Mouse (Mus musculus) forebrain, postnatal 0 days (tissue): ENCODE results near the gene Smok3b. TPM values are rescaled to one million over a fixed set of nuclear protein-coding genes. Genes with fewer than 3 reads are reported as not detected.
"Not testable (repeated sequence)": the region's sequence is repeated elsewhere in the genome, so short reads cannot be mapped to it uniquely, and the experiment has no call there.

Experiments
- ATAC-seq: fragments of 200-750 bp; cut with Nextera tagmentation; 2 replicates; pipeline ENCODE4 v1.8.0; 2017; ENCODE audit warnings: mild to moderate bottlenecking, moderate library complexity
- DNase-seq: peaks from one replicate; pipeline ENCODE4 v3.0.0-alpha.2; 2015
- H3K27ac ChIP-seq: fragments of 300-500 bp; sonication (generic); 2 replicates; pipeline ENCODE4 v1.5.1; 2014; ENCODE audit warnings: low read depth, mild to moderate bottlenecking, antibody characterized with exemption, low read length, moderate library complexity, mixed read lengths
- H3K27me3 ChIP-seq: fragments of 300-500 bp; sonication (generic); 2 replicates; pipeline ENCODE4 v1.6.1; 2014; ENCODE audit warnings: mild to moderate bottlenecking, low read length, mixed read lengths; ENCODE audit not compliant: insufficient read depth
- H3K36me3 ChIP-seq: fragments of 300-500 bp; sonication (generic); 2 replicates; pipeline ENCODE4 v1.6.1; 2014; ENCODE audit warnings: mild to moderate bottlenecking, moderate library complexity; ENCODE audit not compliant: insufficient read depth
- H3K4me1 ChIP-seq: fragments of 300-500 bp; sonication (generic); 2 replicates; pipeline ENCODE4 v1.6.1; 2014; ENCODE audit warnings: antibody characterized with exemption; ENCODE audit not compliant: insufficient read depth
- H3K4me2 ChIP-seq: fragments of 300-500 bp; sonication (generic); 2 replicates; pipeline ENCODE4 v1.6.1; 2014; ENCODE audit warnings: low read depth, mild to moderate bottlenecking, moderate library complexity
- H3K4me3 ChIP-seq: fragments of 300-500 bp; sonication (generic); 2 replicates; pipeline ENCODE4 v1.5.1; 2014; ENCODE audit warnings: low read depth, low read length, mixed read lengths
- H3K9ac ChIP-seq: fragments of 300-500 bp; sonication (generic); 2 replicates; pipeline ENCODE4 v1.6.1; 2014; ENCODE audit warnings: mild to moderate bottlenecking
- H3K9me3 ChIP-seq: fragments of 300-500 bp; sonication (generic); 2 replicates; pipeline ENCODE4 v1.6.1; 2016; ENCODE audit warnings: low read length
- CTCF ChIP-seq: sonication (generic); IDR thresholded peaks from 2 replicates; pipeline ENCODE4 v1.5.1; 2016; ENCODE audit warnings: antibody characterized with exemption, control low read depth, low read depth
- WGBS: fragments of 180-500 bp; shearing (Covaris S2); extraction: QIAGEN DNeasy Blood & Tissue Kit; methylation state at CpG from one replicate; pipeline ENCODE4 v1.1.7; 2014; 5-methylcytosine and 5-hydroxymethylcytosine counted together
- polyA plus RNA-seq: library from polyadenylated mRNA; unstranded; fragments of >200 nt; fragmentation: Nextera tagmentation; extraction: Ambion mirVana; gene quantifications from 2 replicates; pipeline ENCODE4 v1.2.1, GENCODE M21; 2015
- total RNA-seq: library from RNA; depleted of rRNA; stranded (reverse); fragments of >200 nt; gene quantifications from 2 replicates; pipeline ENCODE4 v1.2.3, GENCODE M21; 2014

The Smok3b gene
- total and polyA plus RNA-seq, 2 experiments from 2014 or later: not detected

- ATAC-seq: no peak
- no peak for DNase-seq
- TF ChIP-seq CTCF: no peak
- no peak within 1 kb of the TSS for H3K27ac ChIP-seq
- no peak within 1 kb of the TSS for H3K4me2 ChIP-seq
- no peaks in the 10 kb centered on the region for H3K27me3 ChIP-seq
- H3K4me3 ChIP-seq: no peak within 1 kb of the TSS
- 72% methylated on average over 4 of the region's 4 CpGs for WGBS
- no peak within 1 kb of the TSS for H3K9ac ChIP-seq
- H3K4me1 ChIP-seq: no peaks in the 10 kb centered on the region
- no peaks in the 10 kb centered on the region for H3K36me3 ChIP-seq
- no peaks in the 10 kb centered on the region for H3K9me3 ChIP-seq
These were observed 39.9 kb upstream of the Smok3b start, which contains the start of gene Azgp1 for GRCm38 (mm10) chr5:137981300-137981699. Azgp1 (plus strand) TSS chr5:137981520.

DNA sequence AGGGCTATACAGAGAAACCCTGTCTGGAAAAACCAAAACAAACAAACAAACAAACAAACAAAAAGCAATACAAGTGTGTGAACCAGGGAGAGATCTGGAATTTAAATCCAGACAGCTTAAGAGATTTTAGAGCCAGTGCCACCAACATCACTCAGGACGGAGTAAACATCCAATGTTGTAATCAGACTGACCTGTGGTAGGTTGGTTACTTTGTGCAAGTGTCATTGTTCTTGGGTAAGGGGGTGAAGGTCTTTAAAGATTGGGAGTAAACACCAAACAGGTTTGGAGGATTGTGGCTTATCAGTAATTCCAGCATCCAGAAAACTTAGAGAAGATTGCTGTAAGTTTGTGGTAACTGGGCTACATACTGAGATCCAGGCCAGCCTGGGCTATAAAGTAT is 34.9 kb upstream of the Smok3b start:
- Histone ChIP-seq H3K27me3 (no peaks in the 10 kb centered on the region), H3K9ac (no peak overlapping the region), H3K27ac (no peak overlapping the region), H3K36me3 (no peaks in the 10 kb centered on the region), H3K9me3 (no peaks in the 10 kb centered on the region), H3K4me3 (no peak overlapping the region), H3K4me1 (no peaks in the 10 kb centered on the region), H3K4me2 (no peak overlapping the region)
- no peak for DNase-seq
- ATAC-seq: no peak
- 81% methylated on average over 1 of the region's 1 CpGs for WGBS
- no peak for TF ChIP-seq CTCF

DNA sequence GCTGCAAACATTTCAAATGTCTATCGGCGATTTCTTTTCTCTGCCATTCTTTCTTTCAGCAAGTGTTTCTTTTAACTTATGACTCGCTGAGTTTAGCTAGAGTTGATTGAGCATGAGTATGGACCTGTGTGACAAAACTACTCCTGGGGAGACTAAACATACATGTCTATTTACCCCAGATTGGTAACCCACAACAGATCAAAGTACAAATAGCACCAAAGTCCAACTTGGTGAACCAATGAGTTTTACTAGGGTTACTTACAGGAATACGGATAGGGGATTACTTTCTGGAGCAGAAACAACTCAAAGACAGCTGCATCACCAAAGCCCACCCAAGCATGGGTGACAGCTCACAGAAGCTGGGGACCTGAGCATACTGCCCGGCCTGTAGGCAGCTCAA is 11.8 kb upstream of the Smok3b start:
- no peak overlapping the region for H3K4me2 ChIP-seq
- no peaks in the 10 kb centered on the region for H3K4me1 ChIP-seq
- H3K9ac ChIP-seq: no peak overlapping the region
- ATAC-seq: no peak
- no peak overlapping the region for H3K4me3 ChIP-seq
- 84% methylated on average over 5 of the region's 5 CpGs for WGBS
- DNase-seq: no peak
- no peak overlapping the region for H3K27ac ChIP-seq
- TF ChIP-seq CTCF: no peak
- H3K36me3 ChIP-seq: no peaks in the 10 kb centered on the region
- no peaks in the 10 kb centered on the region for H3K27me3 ChIP-seq
- H3K9me3 ChIP-seq: no peaks in the 10 kb centered on the region

DNA sequence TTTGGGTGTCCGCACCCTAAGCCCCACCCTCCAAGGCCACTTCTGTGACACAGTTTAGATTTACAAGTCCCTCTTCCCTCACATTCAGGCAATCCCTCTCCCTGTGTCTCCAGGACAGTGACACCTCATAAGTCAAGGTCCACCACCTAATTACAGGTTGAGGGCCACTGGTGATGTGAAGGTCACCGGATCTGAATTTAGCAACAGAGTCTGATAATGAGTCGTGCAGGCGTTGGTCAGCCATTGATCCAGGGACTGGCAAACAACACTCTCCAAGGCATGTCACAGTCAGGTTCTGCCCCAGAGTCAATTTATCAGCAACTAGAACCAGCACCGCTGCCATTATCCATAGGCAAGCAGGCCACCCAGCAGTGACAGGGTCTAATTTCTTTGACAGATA is 8.8 kb upstream of the Smok3b start:
- TF ChIP-seq CTCF: no peak
- no peaks in the 10 kb centered on the region for H3K4me1 ChIP-seq
- H3K27ac ChIP-seq: no peak overlapping the region
- H3K4me3 ChIP-seq: no peak overlapping the region
- DNase-seq (no peak), ATAC-seq (no peak)
- 94% methylated on average over 5 of the region's 5 CpGs for WGBS
- H3K9ac ChIP-seq: no peak overlapping the region
- H3K9me3 ChIP-seq: no peaks in the 10 kb centered on the region
- H3K4me2 ChIP-seq: no peak overlapping the region
- H3K36me3 ChIP-seq: no peaks in the 10 kb centered on the region
- H3K27me3 ChIP-seq: no peaks in the 10 kb centered on the region

DNA sequence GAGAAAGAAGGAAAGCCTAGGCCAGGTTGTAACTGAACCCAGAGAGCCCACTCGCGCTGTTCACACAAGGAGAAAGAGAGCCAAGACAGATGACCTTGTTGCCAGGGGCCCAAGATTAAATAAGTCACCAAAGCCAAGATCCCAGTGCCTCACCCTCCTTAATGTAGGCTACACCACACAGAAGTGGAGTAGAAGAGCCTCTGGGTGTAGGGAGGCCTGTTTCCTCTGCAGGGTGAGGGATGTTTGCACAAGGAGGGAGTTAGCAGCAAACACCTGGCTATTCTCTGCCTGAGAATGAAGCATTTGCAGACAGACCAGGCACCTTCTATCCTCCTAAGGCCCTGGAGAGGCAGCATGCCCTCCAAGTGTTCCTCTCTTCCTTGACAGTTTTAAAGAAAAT is 4.7 kb upstream of the Smok3b start:
- Histone ChIP-seq H3K36me3 (no peaks in the 10 kb centered on the region), H3K4me1 (no peaks in the 10 kb centered on the region), H3K4me3 (no peak overlapping the region), H3K4me2 (no peak overlapping the region), H3K9me3 (no peaks in the 10 kb centered on the region), H3K27ac (no peak overlapping the region), H3K9ac (no peak overlapping the region), H3K27me3 (no peaks in the 10 kb centered on the region)
- no peak for TF ChIP-seq CTCF
- ATAC-seq: no peak
- DNase-seq: no peak
- WGBS: 92% methylated on average over 2 of the region's 2 CpGs

DNA sequence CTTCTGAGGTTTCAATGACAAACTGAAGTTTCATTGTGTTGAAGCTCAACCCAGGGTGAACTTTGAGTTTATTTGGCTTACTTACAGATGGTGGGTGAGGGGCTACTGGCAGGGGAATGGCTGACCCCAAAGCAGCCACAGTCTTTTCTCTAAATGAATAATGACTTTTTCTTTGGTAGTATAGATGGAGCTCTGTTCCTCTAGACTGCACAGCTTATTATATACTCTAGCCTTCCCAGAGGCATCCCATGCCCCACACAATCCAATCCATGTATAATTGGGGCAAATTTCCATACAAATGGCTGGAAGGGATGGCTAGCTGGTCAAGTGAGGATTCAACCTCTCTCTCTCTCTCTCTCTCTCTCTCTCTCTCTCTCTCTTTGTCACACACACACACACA is 4.2 kb upstream of the Smok3b start:
- Histone ChIP-seq H3K4me1 (no peaks in the 10 kb centered on the region), H3K9me3 (no peaks in the 10 kb centered on the region), H3K9ac (no peak overlapping the region), H3K27ac (no peak overlapping the region), H3K4me2 (no peak overlapping the region), H3K36me3 (no peaks in the 10 kb centered on the region), H3K27me3 (no peaks in the 10 kb centered on the region), H3K4me3 (no peak overlapping the region)
- DNase-seq: no peak
- no peak for ATAC-seq
- TF ChIP-seq CTCF: no peak

GRCm38 (mm10) chr5:138019577-138019976 is 1.7 kb upstream of the Smok3b start:
- H3K4me2 ChIP-seq, H3K4me3 ChIP-seq, H3K9me3 ChIP-seq, H3K4me1 ChIP-seq, DNase-seq, H3K27me3 ChIP-seq, H3K27ac ChIP-seq, ATAC-seq, H3K9ac ChIP-seq, H3K36me3 ChIP-seq: not testable (repeated sequence)
- 90% methylated on average over 3 of the region's 4 CpGs for WGBS

DNA sequence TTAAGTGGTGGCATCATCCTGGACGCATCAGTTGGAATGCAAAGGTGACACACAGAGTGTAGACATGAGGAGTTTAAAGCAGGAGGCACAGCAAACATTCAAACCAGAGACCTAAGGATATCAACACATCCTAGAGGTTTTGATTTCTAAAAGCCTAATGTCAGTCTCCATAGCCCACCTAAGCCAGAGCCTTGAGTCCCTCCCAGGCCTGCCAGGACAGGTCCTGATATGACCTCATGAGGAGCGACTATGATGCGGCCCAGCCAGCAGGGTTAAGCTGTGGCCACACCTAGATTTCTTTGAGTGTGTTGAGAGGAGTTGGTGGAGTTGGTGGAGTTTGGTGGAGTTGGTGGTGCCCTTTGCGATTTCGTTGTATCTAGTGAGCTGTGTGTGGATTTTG is 31.7 kb downstream of the Smok3b start, which contains the start of gene Smok3c:
Gene Smok3c (plus strand): TSS at position 301 of the 400 bp plus-strand sequence.
- H3K4me2 ChIP-seq, H3K4me1 ChIP-seq, H3K36me3 ChIP-seq, DNase-seq, H3K9me3 ChIP-seq, H3K27ac ChIP-seq, H3K9ac ChIP-seq, ATAC-seq, H3K4me3 ChIP-seq, H3K27me3 ChIP-seq: not testable (repeated sequence)
- no CpG with 5 or more reads among the region's 5 CpGs for WGBS
